Mouse (Mus musculus): ENCODE data around the gene Smarcad1. TPM values are rescaled to one million over a fixed set of nuclear protein-coding genes. Genes with fewer than 3 reads are reported as not detected.
"Not testable (repeated sequence)": the region's sequence is repeated elsewhere in the genome, so short reads cannot be mapped to it uniquely, and the experiment has no call there.

Smarcad1 gene
- 1.8 and 3.9 TPM in 2 replicates for polyA plus RNA-seq (2012; rRNA removed)

DNA sequence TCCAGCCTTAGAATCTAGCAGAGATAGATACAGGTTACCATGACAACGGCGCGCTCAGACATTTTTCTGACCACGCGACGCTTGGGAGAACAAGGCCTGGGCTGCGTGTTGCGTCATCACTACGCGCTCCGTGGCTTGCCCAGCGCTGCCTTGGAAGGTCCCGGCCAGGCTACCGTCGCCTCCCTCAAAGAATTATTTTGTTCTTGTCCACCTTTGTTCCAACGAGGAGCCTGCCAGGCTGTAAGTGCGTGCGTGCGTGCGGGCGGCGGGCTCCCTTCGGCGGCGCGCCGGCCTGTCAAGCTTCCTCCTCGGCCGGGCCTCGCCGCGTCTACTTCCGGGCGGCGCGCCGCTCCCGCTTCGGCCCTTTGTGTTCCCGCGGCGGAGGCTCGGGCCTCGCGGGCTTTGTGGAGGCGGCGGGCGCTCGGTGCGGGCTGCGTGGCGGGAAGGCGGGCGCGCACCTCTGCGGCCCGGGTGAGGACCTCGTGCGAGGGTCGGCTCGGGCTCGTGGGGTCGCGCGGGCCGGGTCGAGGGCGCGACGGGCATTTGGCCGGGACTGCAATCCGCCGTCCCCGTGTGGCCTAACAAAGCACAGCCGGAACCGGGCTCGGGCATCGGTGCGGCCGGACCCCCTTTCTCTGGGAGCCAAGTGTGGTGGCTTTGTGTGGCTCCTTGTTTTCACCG, at the start of gene Smarcad1:
Gene Smarcad1, plus strand, starts transcription at position 93 of the 681 bp plus-strand sequence.
- H3K4me3 ChIP-seq (ENCODE audit: low read depth, low read length) = peak within 1 kb of the TSS; percentile 97
- peak within 1 kb of the TSS; percentile 89 for H3K27ac ChIP-seq (ENCODE audit: insufficient read depth, low read depth, low read length)
- peaks cover 2% of the 10 kb centered on the region; the same call in 1 of the 2 replicates for H3K4me1 ChIP-seq (ENCODE audit: control insufficient read depth, insufficient read depth, insufficient read length, low read length)
- peaks cover 6% of the 10 kb centered on the region; the same call in 1 of the 2 replicates for H3K36me3 ChIP-seq (ENCODE audit: control insufficient read depth, insufficient read depth, low read length)
- no peaks in the 10 kb centered on the region for H3K27me3 ChIP-seq (ENCODE audit: control insufficient read depth, insufficient read depth, low read length)
- TF ChIP-seq CTCF (IDR thresholded peaks at IDR 0.05; ENCODE audit: extremely low read depth, insufficient read length, insufficient replicate concordance, low read depth, low read length) (no peak), POLR2A (IDR thresholded peaks at IDR 0.05; ENCODE audit: low read depth, low read length) (no peak)
- under 1% methylated on average over 81 of the region's 81 CpGs for WGBS

DNA sequence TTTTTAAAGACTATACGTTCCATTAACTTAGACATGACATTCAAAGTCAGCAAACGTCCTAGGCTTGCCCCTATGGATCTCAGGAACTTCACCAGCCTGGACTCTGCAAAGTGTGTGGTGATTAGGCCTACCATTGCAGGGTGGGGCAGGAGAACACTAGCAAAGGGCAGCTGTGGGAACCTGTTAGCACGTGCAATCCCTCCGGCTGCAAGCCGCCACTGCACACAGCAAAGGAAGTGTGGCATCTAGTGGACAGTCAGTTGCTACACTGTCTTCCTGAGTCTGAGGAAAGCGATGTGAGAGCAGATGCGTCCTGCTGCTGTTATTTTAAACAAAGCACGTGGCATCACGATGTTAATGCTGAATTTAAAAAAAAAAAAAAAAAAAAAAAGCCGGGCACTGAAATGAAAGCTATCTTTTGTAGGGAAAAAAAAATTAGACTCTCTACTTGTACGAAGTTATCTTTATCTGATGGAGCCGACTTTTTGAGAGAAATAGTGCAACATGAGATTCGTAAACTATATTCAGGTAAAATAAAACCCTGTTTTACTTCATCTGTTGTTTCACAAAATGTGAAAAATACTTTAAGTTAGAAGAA, 45.5 kb upstream of the Smarcad1 start:
- TF ChIP-seq CTCF (IDR thresholded peaks at IDR 0.05; ENCODE audit: extremely low read depth, insufficient read length, insufficient replicate concordance, low read depth, low read length) = peak; percentile 42; the same call in 1 of the 2 replicates
- no peak for TF ChIP-seq POLR2A (IDR thresholded peaks at IDR 0.05; ENCODE audit: low read depth, low read length)
- 25% methylated on average over 13 of the region's 13 CpGs for WGBS
- no peaks in the 10 kb centered on the region for H3K27me3 ChIP-seq (ENCODE audit: control insufficient read depth, insufficient read depth, low read length)

DNA sequence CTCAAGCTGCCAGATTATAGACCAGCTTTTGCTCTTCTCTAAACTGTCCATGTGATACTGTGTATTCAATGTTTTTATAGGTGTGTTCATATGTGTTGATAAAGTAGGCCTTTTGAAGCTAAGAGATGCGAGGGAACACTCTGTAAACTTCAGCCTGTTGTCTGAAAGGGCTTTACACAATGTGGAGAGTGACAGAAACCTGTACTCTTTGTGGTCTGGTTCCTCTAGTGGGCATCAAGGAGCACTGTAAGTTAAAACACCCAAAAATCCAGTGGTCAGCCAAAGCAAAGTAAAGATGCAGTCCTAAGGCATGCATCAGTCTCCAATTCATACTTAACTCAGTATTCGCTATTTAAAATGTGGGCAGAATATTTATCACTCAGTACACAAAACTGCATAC, 44.6 kb upstream of the Smarcad1 start:
- H3K4me3 ChIP-seq (ENCODE audit: low read depth, low read length) = no peak overlapping the region
- no peaks in the 10 kb centered on the region for H3K4me1 ChIP-seq (ENCODE audit: control insufficient read depth, insufficient read depth, insufficient read length, low read length)
- no peaks in the 10 kb centered on the region for H3K36me3 ChIP-seq (ENCODE audit: control insufficient read depth, insufficient read depth, low read length)
- 84% methylated on average over 2 of the region's 2 CpGs for WGBS
- no peak for TF ChIP-seq POLR2A (IDR thresholded peaks at IDR 0.05; ENCODE audit: low read depth, low read length)
- TF ChIP-seq CTCF (IDR thresholded peaks at IDR 0.05; ENCODE audit: extremely low read depth, insufficient read length, insufficient replicate concordance, low read depth, low read length) = no peak
- H3K27ac ChIP-seq (ENCODE audit: insufficient read depth, low read depth, low read length) = no peak overlapping the region
- no peaks in the 10 kb centered on the region for H3K27me3 ChIP-seq (ENCODE audit: control insufficient read depth, insufficient read depth, low read length)

More for the DNA sequence above, 45.5 kb upstream of the Smarcad1 start:
- Histone ChIP-seq H3K4me3 (ENCODE audit: low read depth, low read length) (no peak overlapping the region), H3K4me1 (ENCODE audit: control insufficient read depth, insufficient read depth, insufficient read length, low read length) (no peaks in the 10 kb centered on the region), H3K36me3 (ENCODE audit: control insufficient read depth, insufficient read depth, low read length) (no peaks in the 10 kb centered on the region), H3K27ac (ENCODE audit: insufficient read depth, low read depth, low read length) (no peak overlapping the region)

DNA sequence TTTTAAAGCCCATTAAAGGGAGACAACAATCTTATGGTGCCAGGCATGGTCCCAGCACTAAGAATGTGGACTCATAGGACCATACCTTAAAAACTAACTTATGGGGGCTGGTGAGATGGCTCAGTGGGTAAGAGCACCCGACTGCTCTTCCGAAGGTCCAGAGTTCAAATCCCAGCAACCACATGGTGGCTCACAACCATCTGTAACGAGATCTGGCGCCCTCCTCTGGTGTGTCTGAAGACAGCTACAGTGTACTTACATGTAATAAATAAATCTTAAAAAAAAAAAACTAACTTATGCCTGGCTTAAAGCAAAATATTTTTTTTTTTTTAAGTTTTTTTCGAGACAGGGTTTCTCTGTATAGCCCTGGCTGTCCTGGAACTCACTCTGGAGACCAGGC, 41.6 kb upstream of the Smarcad1 start:
- H3K36me3 ChIP-seq (ENCODE audit: control insufficient read depth, insufficient read depth, low read length); H3K4me1 ChIP-seq (ENCODE audit: control insufficient read depth, insufficient read depth, insufficient read length, low read length); H3K27ac ChIP-seq (ENCODE audit: insufficient read depth, low read depth, low read length); H3K27me3 ChIP-seq (ENCODE audit: control insufficient read depth, insufficient read depth, low read length); H3K4me3 ChIP-seq (ENCODE audit: low read depth, low read length): not testable (repeated sequence)
- 66% methylated on average over 5 of the region's 5 CpGs for WGBS

DNA sequence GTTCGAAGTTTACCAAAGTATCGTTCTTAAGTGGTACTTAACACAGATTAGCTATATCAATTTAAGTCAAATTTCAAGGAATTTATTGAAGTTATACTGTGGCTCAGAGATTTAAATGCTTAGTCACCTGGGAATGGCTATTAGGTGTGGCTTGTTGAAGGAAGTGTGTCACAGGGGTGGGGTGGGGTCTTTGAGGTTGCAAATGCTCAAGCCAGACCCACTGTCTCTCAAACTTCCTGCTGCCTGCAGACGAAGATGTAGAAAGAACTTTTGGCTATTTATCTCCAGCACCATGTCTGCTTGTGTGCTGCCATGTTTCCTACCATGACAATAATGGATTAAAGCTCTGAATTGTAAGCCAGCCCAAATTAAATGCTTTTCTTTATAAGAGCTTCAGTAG, 40.2 kb upstream of the Smarcad1 start:
- H3K4me1 ChIP-seq (ENCODE audit: control insufficient read depth, insufficient read depth, insufficient read length, low read length) = no peaks in the 10 kb centered on the region
- H3K36me3 ChIP-seq (ENCODE audit: control insufficient read depth, insufficient read depth, low read length) = no peaks in the 10 kb centered on the region
- no peak overlapping the region for H3K4me3 ChIP-seq (ENCODE audit: low read depth, low read length)
- TF ChIP-seq CTCF (IDR thresholded peaks at IDR 0.05; ENCODE audit: extremely low read depth, insufficient read length, insufficient replicate concordance, low read depth, low read length) (no peak), POLR2A (IDR thresholded peaks at IDR 0.05; ENCODE audit: low read depth, low read length) (no peak)
- WGBS = 75% methylated on average over 3 of the region's 3 CpGs
- H3K27me3 ChIP-seq (ENCODE audit: control insufficient read depth, insufficient read depth, low read length) = no peaks in the 10 kb centered on the region
- H3K27ac ChIP-seq (ENCODE audit: insufficient read depth, low read depth, low read length) = no peak overlapping the region

DNA sequence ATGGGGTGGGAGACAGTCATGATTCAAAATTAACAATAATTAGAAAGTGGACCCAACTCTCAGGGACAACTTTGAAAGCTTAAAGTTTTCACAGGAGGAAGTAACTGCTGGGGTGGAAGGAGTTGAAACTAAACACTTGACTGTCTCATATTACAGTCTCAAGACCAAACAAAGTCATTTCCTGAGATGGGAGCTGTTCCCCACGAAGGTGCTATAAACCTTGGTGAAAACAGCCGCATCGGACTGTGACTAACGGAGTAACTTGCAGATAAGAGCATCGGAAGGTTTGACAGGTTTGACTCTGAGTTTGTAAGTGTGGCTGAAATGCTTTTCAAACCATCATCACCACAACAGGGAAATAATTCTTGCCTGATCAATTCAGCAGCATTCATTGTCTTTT, 33.5 kb upstream of the Smarcad1 start:
- Histone ChIP-seq H3K36me3 (ENCODE audit: control insufficient read depth, insufficient read depth, low read length) (no peaks in the 10 kb centered on the region), H3K4me1 (ENCODE audit: control insufficient read depth, insufficient read depth, insufficient read length, low read length) (no peaks in the 10 kb centered on the region), H3K27me3 (ENCODE audit: control insufficient read depth, insufficient read depth, low read length) (no peaks in the 10 kb centered on the region), H3K4me3 (ENCODE audit: low read depth, low read length) (no peak overlapping the region), H3K27ac (ENCODE audit: insufficient read depth, low read depth, low read length) (no peak overlapping the region)
- TF ChIP-seq POLR2A (IDR thresholded peaks at IDR 0.05; ENCODE audit: low read depth, low read length) = no peak
- TF ChIP-seq CTCF (IDR thresholded peaks at IDR 0.05; ENCODE audit: extremely low read depth, insufficient read length, insufficient replicate concordance, low read depth, low read length) = no peak
- WGBS = 18% methylated on average over 5 of the region's 5 CpGs

DNA sequence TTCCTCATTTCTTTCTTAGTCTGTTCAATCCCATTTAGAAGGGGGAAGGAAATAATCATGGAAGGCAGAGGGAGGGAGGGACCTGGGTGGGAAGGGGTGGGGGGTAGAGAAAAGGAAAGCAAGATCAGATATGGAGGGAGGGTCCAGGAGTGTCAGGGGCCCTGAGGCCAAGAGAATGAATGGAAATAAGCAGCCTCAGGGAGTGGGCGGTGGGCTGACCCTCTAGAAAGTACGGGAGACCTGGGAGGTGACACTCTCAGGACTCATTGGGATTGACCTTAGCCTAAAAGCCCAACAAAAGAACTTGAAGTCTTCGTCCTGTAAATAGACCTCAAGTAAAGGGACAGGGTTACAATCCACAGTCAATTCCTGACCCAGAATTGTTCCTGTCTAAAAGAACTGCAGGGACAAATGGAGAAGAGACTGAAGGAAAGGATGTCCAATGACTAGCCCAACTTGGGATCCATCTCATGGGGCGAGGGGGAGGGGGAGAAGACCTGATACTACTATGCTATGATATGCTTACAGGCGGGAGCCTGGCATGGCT, 30.9 kb upstream of the Smarcad1 start:
- H3K4me1 ChIP-seq (ENCODE audit: control insufficient read depth, insufficient read depth, insufficient read length, low read length) = no peaks in the 10 kb centered on the region
- TF ChIP-seq CTCF (IDR thresholded peaks at IDR 0.05; ENCODE audit: extremely low read depth, insufficient read length, insufficient replicate concordance, low read depth, low read length) (no peak), POLR2A (IDR thresholded peaks at IDR 0.05; ENCODE audit: low read depth, low read length) (no peak)
- no peak overlapping the region for H3K4me3 ChIP-seq (ENCODE audit: low read depth, low read length)
- WGBS = 85% methylated on average over 5 of the region's 5 CpGs
- H3K36me3 ChIP-seq (ENCODE audit: control insufficient read depth, insufficient read depth, low read length) = no peaks in the 10 kb centered on the region
- H3K27ac ChIP-seq (ENCODE audit: insufficient read depth, low read depth, low read length) = no peak overlapping the region
- H3K27me3 ChIP-seq (ENCODE audit: control insufficient read depth, insufficient read depth, low read length) = no peaks in the 10 kb centered on the region

Measured in small intestine, adult 2 months (tissue).